Mouse (Mus musculus) WW6 (cell line): Measurements from ENCODE around the gene Pdcd4.
"Not testable (repeated sequence)": the region's sequence is repeated elsewhere in the genome, so short reads cannot be mapped to it uniquely, and the experiment has no call there.

Source experiments
- DNase-seq: peaks from one replicate; pipeline ENCODE4 v3.0.0-alpha.2; 2013; ENCODE audit warnings: low read depth, low spot score

The Pdcd4 gene

GRCm38 (mm10) chr19:53901931-53902738 lies 10.1 kb downstream of the Pdcd4 start:
- DNase-seq, result no peak

- DNase-seq, result peak; percentile 82
These were observed 10.9 kb downstream of the Pdcd4 start for GRCm38 (mm10) chr19:53902739-53903487.

- no peak for DNase-seq
These were observed 11.7 kb downstream of the Pdcd4 start for GRCm38 (mm10) chr19:53903507-53904321.

GRCm38 (mm10) chr19:53904833-53905480 lies 12.9 kb downstream of the Pdcd4 start:
- no peak for DNase-seq

- DNase-seq, result no peak
These were observed 14.1 kb downstream of the Pdcd4 start for GRCm38 (mm10) chr19:53906033-53906702.

- DNase-seq, result not testable (repeated sequence)
These were observed 14.7 kb downstream of the Pdcd4 start for GRCm38 (mm10) chr19:53906703-53907070.

- no peak for DNase-seq
These were observed 22.9 kb downstream of the Pdcd4 start for GRCm38 (mm10) chr19:53914950-53915349.

GRCm38 (mm10) chr19:53919541-53919940 lies 27.5 kb downstream of the Pdcd4 start:
- DNase-seq, result no peak

- not testable (repeated sequence) for DNase-seq
These were observed 30.0 kb downstream of the Pdcd4 start for GRCm38 (mm10) chr19:53921996-53922395.

- DNase-seq, result peak; percentile 52
These were observed 33.3 kb downstream of the Pdcd4 start for GRCm38 (mm10) chr19:53925338-53925751.

- DNase-seq, result no peak
These were observed 34.7 kb downstream of the Pdcd4 start for GRCm38 (mm10) chr19:53926705-53927104.

- no peak for DNase-seq
These were observed 37.2 kb downstream of the Pdcd4 start for GRCm38 (mm10) chr19:53929218-53929617.

- DNase-seq, result no peak
These were observed 41.0 kb downstream of the Pdcd4 start for GRCm38 (mm10) chr19:53933050-53933449.

- DNase-seq, result no peak
These were observed 42.0 kb downstream of the Pdcd4 start for GRCm38 (mm10) chr19:53934046-53934445.

- DNase-seq, result no peak
These were observed 47.4 kb downstream of the Pdcd4 start for GRCm38 (mm10) chr19:53939467-53939866.

- DNase-seq, result no peak
These were observed 49.1 kb downstream of the Pdcd4 start for GRCm38 (mm10) chr19:53941139-53941538.

- DNase-seq, result no peak
These were observed 50.3 kb downstream of the Pdcd4 start for GRCm38 (mm10) chr19:53942342-53942741.

GRCm38 (mm10) chr19:53943802-53944785 lies 52.1 kb downstream of the Pdcd4 start, which contains the start of the genes Shoc2 and Bbip1:
Shoc2 (plus strand) TSS chr19:53944306.
Bbip1 (minus strand) TSS chr19:53944627.
- peak; percentile 94 for DNase-seq

GRCm38 (mm10) chr19:53944786-53945169 lies 52.7 kb downstream of the Pdcd4 start:
- no peak for DNase-seq
